Mouse (Mus musculus): ENCODE measurements at regions not wholly inside any gene's neighbourhood (a gene's known extent, or its start where the extent isn't known, plus 50 kb on each side); places are given as distances from the start of the nearest gene placed in this dataset.
"Not testable (repeated sequence)": the region's sequence is repeated elsewhere in the genome, so short reads cannot be mapped to it uniquely, and the experiment has no call there.

GRCm38 (mm10) chr12:109754986-109755385, 154.9 kb upstream of the Rtl1 start:
- 87% methylated on average over 7 of the region's 7 CpGs for WGBS
- H3K4me2 ChIP-seq (replicated peaks) = no peak overlapping the region
- H3K27me3 ChIP-seq = no peaks in the 10 kb centered on the region

GRCm38 (mm10) chr12:109764293-109764692, 164.2 kb upstream of the Rtl1 start:
- Histone ChIP-seq H3K27me3 (no peaks in the 10 kb centered on the region), H3K27ac (no peak overlapping the region), H3K4me1 (no peaks in the 10 kb centered on the region), H3K36me3 (no peaks in the 10 kb centered on the region), H3K9ac (no peak overlapping the region), H3K4me3 (no peak overlapping the region), H3K4me2 (replicated peaks) (no peak overlapping the region), H3K9me3 (no peaks in the 10 kb centered on the region)
- no peak for ATAC-seq (ENCODE audit: insufficient number of reproducible peaks, insufficient read depth, low FRiP score, low TSS enrichment)
- WGBS = 66% methylated on average over 4 of the region's 4 CpGs

More at GRCm38 (mm10) chr12:109754986-109755385, 154.9 kb upstream of the Rtl1 start:
- Histone ChIP-seq H3K4me1 (peaks cover 6% of the 10 kb centered on the region), H3K4me3 (no peak overlapping the region), H3K9ac (no peak overlapping the region), H3K9me3 (no peaks in the 10 kb centered on the region), H3K36me3 (no peaks in the 10 kb centered on the region), H3K27ac (no peak overlapping the region)
- no peak for ATAC-seq (ENCODE audit: insufficient number of reproducible peaks, insufficient read depth, low FRiP score, low TSS enrichment)

GRCm38 (mm10) chr12:109766602-109767001, 166.5 kb upstream of the Rtl1 start:
- WGBS = 87% methylated on average over 5 of the region's 5 CpGs
- not testable (repeated sequence) for H3K4me2 ChIP-seq (replicated peaks); ATAC-seq (ENCODE audit: insufficient number of reproducible peaks, insufficient read depth, low FRiP score, low TSS enrichment); H3K4me1 ChIP-seq; H3K27me3 ChIP-seq; H3K4me3 ChIP-seq; H3K9ac ChIP-seq; H3K36me3 ChIP-seq; H3K9me3 ChIP-seq; H3K27ac ChIP-seq

- no peaks in the 10 kb centered on the region for H3K27me3 ChIP-seq
- WGBS = 72% methylated on average over 2 of the region's 2 CpGs
These were observed 172.4 kb upstream of the Rtl1 start for GRCm38 (mm10) chr12:109772543-109772942.

GRCm38 (mm10) chr12:109773909-109774313, 173.8 kb upstream of the Rtl1 start:
- Histone ChIP-seq H3K4me2 (replicated peaks) (no peak overlapping the region), H3K27me3 (no peaks in the 10 kb centered on the region), H3K9me3 (no peaks in the 10 kb centered on the region), H3K4me1 (no peaks in the 10 kb centered on the region), H3K9ac (no peak overlapping the region), H3K27ac (no peak overlapping the region), H3K4me3 (no peak overlapping the region), H3K36me3 (no peaks in the 10 kb centered on the region)
- no peak for ATAC-seq (ENCODE audit: insufficient number of reproducible peaks, insufficient read depth, low FRiP score, low TSS enrichment)
- 80% methylated on average over 3 of the region's 3 CpGs for WGBS

More at GRCm38 (mm10) chr12:109772543-109772942, 172.4 kb upstream of the Rtl1 start:
- Histone ChIP-seq H3K4me1 (no peaks in the 10 kb centered on the region), H3K27ac (no peak overlapping the region), H3K4me2 (replicated peaks) (no peak overlapping the region), H3K36me3 (no peaks in the 10 kb centered on the region), H3K9ac (no peak overlapping the region), H3K9me3 (no peaks in the 10 kb centered on the region), H3K4me3 (no peak overlapping the region)
- no peak for ATAC-seq (ENCODE audit: insufficient number of reproducible peaks, insufficient read depth, low FRiP score, low TSS enrichment)

- Histone ChIP-seq H3K27me3 (no peaks in the 10 kb centered on the region), H3K9me3 (no peaks in the 10 kb centered on the region), H3K27ac (no peak overlapping the region), H3K36me3 (no peaks in the 10 kb centered on the region), H3K4me2 (replicated peaks) (no peak overlapping the region), H3K4me1 (no peaks in the 10 kb centered on the region), H3K9ac (no peak overlapping the region), H3K4me3 (no peak overlapping the region)
- 85% methylated on average over 3 of the region's 3 CpGs for WGBS
- ATAC-seq (ENCODE audit: insufficient number of reproducible peaks, insufficient read depth, low FRiP score, low TSS enrichment) = no peak
These were observed 198.7 kb upstream of the Rtl1 start for GRCm38 (mm10) chr12:109798846-109799245.

- no peaks in the 10 kb centered on the region for H3K36me3 ChIP-seq
- 58% methylated on average over 1 of the region's 1 CpGs for WGBS
- no peaks in the 10 kb centered on the region for H3K9me3 ChIP-seq
- no peak overlapping the region for H3K9ac ChIP-seq
- H3K27me3 ChIP-seq = no peaks in the 10 kb centered on the region
- no peak overlapping the region for H3K4me3 ChIP-seq
- no peaks in the 10 kb centered on the region for H3K4me1 ChIP-seq
- H3K4me2 ChIP-seq (replicated peaks) = no peak overlapping the region
- H3K27ac ChIP-seq = no peak overlapping the region
- no peak for ATAC-seq (ENCODE audit: insufficient number of reproducible peaks, insufficient read depth, low FRiP score, low TSS enrichment)
These were observed 199.3 kb upstream of the Rtl1 start for GRCm38 (mm10) chr12:109799395-109799794.

GRCm38 (mm10) chr12:109827241-109827915, 227.2 kb upstream of the Rtl1 start:
- peaks cover 7% of the 10 kb centered on the region; the same call in 1 of the 2 replicates for H3K4me1 ChIP-seq
- no peak overlapping the region for H3K4me2 ChIP-seq (replicated peaks)
- 88% methylated on average over 10 of the region's 10 CpGs for WGBS
- no peak for ATAC-seq (ENCODE audit: insufficient number of reproducible peaks, insufficient read depth, low FRiP score, low TSS enrichment)
- H3K27ac ChIP-seq = no peak overlapping the region
- no peak overlapping the region for H3K9ac ChIP-seq
- H3K27me3 ChIP-seq = no peaks in the 10 kb centered on the region
- no peaks in the 10 kb centered on the region for H3K36me3 ChIP-seq
- no peak overlapping the region for H3K4me3 ChIP-seq
- H3K9me3 ChIP-seq = no peaks in the 10 kb centered on the region

- Histone ChIP-seq H3K9ac (no peak overlapping the region), H3K36me3 (no peaks in the 10 kb centered on the region), H3K9me3 (no peaks in the 10 kb centered on the region), H3K27ac (no peak overlapping the region), H3K4me1 (peaks cover 7% of the 10 kb centered on the region; the same call in 1 of the 2 replicates), H3K27me3 (no peaks in the 10 kb centered on the region), H3K4me2 (replicated peaks) (no peak overlapping the region), H3K4me3 (no peak overlapping the region)
- 24% methylated on average over 16 of the region's 16 CpGs for WGBS
- ATAC-seq (ENCODE audit: insufficient number of reproducible peaks, insufficient read depth, low FRiP score, low TSS enrichment) = no peak
These were observed 230.3 kb upstream of the Rtl1 start for GRCm38 (mm10) chr12:109830303-109831020.

GRCm38 (mm10) chr12:109832964-109833363, 232.8 kb upstream of the Rtl1 start:
- Histone ChIP-seq H3K4me1 (peaks cover 7% of the 10 kb centered on the region; the same call in 1 of the 2 replicates), H3K9ac (no peak overlapping the region), H3K4me2 (replicated peaks) (no peak overlapping the region), H3K36me3 (no peaks in the 10 kb centered on the region), H3K27me3 (no peaks in the 10 kb centered on the region), H3K4me3 (no peak overlapping the region), H3K27ac (no peak overlapping the region), H3K9me3 (no peaks in the 10 kb centered on the region)
- WGBS = 62% methylated on average over 10 of the region's 10 CpGs
- no peak for ATAC-seq (ENCODE audit: insufficient number of reproducible peaks, insufficient read depth, low FRiP score, low TSS enrichment)

GRCm38 (mm10) chr12:109836521-109836920, 236.4 kb upstream of the Rtl1 start:
- H3K9me3 ChIP-seq = no peaks in the 10 kb centered on the region
- H3K27me3 ChIP-seq = no peaks in the 10 kb centered on the region
- peaks cover 28% of the 10 kb centered on the region for H3K4me1 ChIP-seq
- no peak overlapping the region for H3K9ac ChIP-seq
- WGBS = 82% methylated on average over 8 of the region's 8 CpGs
- H3K27ac ChIP-seq = no peak overlapping the region
- no peak overlapping the region for H3K4me3 ChIP-seq
- no peaks in the 10 kb centered on the region for H3K36me3 ChIP-seq
- no peak overlapping the region for H3K4me2 ChIP-seq (replicated peaks)
- ATAC-seq (ENCODE audit: insufficient number of reproducible peaks, insufficient read depth, low FRiP score, low TSS enrichment) = no peak

- ATAC-seq (ENCODE audit: insufficient number of reproducible peaks, insufficient read depth, low FRiP score, low TSS enrichment) = peak; percentile 64
- 23% methylated on average over 9 of the region's 9 CpGs for WGBS
These were observed 239.0 kb upstream of the Rtl1 start for GRCm38 (mm10) chr12:109839126-109839587.

More at GRCm38 (mm10) chr12:109839126-109839587, 239.0 kb upstream of the Rtl1 start:
- H3K4me1 ChIP-seq = peaks cover 33% of the 10 kb centered on the region
- H3K36me3 ChIP-seq = no peaks in the 10 kb centered on the region
- H3K27ac ChIP-seq = peak overlapping the region; percentile 75
- H3K27me3 ChIP-seq = no peaks in the 10 kb centered on the region
- no peak overlapping the region for H3K9ac ChIP-seq
- no peak overlapping the region for H3K4me2 ChIP-seq (replicated peaks)
- H3K4me3 ChIP-seq = no peak overlapping the region
- H3K9me3 ChIP-seq = no peaks in the 10 kb centered on the region
